Mouse (Mus musculus) small intestine, adult 2 months (tissue): ENCODE results near the gene Map2k5. TPM values are rescaled to one million over a fixed set of nuclear protein-coding genes. Genes with fewer than 3 reads are reported as not detected.

ENCODE experiments used
- H3K27ac ChIP-seq: fragments of 200-500 bp; 2 replicates; pipeline ENCODE4 v1.5.1; 2012; ENCODE audit warnings: low read depth, low read length, control low read depth, inconsistent platforms; ENCODE audit not compliant: insufficient read depth
- H3K27me3 ChIP-seq: fragments of 200-500 bp; 2 replicates; pipeline ENCODE4 v1.6.1; 2012; ENCODE audit warnings: mild to moderate bottlenecking, moderate library complexity, low read length, inconsistent platforms; ENCODE audit not compliant: control insufficient read depth, insufficient read depth
- H3K36me3 ChIP-seq: fragments of 200-500 bp; 2 replicates; pipeline ENCODE4 v1.6.1; 2012; ENCODE audit warnings: mild to moderate bottlenecking, low read length, control low read depth, inconsistent platforms; ENCODE audit not compliant: control insufficient read depth, insufficient read depth
- H3K4me1 ChIP-seq: fragments of 200-500 bp; 2 replicates; pipeline ENCODE4 v1.6.1; 2012; ENCODE audit warnings: low read length, inconsistent platforms, mixed read lengths; ENCODE audit not compliant: control insufficient read depth, insufficient read depth, insufficient read length
- H3K4me3 ChIP-seq: fragments of 200-500 bp; 2 replicates; pipeline ENCODE4 v1.5.1; 2012; ENCODE audit warnings: low read depth, mild to moderate bottlenecking, control low read depth, inconsistent platforms, low read length, moderate library complexity
- CTCF ChIP-seq: fragments of 200-500 bp; IDR thresholded peaks from 2 replicates; pipeline ENCODE4 v1.5.1; 2012; ENCODE audit warnings: low read depth, mild to moderate bottlenecking, control low read depth, inconsistent platforms, low read length, moderate library complexity, mixed read lengths; ENCODE audit not compliant: insufficient replicate concordance, insufficient read length; ENCODE audit errors: extremely low read depth
- POLR2A ChIP-seq: fragments of 200-500 bp; IDR thresholded peaks from 2 replicates; pipeline ENCODE4 v1.6.1; 2012; ENCODE audit warnings: low read depth, mild to moderate bottlenecking, control low read depth, inconsistent platforms, low read length, moderate library complexity
- WGBS: fragments of 180-500 bp; shearing (Covaris S2); methylation state at CpG from one replicate; pipeline ENCODE4 v1.1.7; 2018; 5-methylcytosine and 5-hydroxymethylcytosine counted together
- polyA plus RNA-seq: library from polyadenylated mRNA; depleted of rRNA; stranded (reverse); fragments of >200 nt; gene quantifications from 2 replicates; pipeline ENCODE4 v1.2.3, GENCODE M21; 2012

Map2k5 gene
- polyA plus RNA-seq, 1 experiment, result 26.7 TPM

DNA sequence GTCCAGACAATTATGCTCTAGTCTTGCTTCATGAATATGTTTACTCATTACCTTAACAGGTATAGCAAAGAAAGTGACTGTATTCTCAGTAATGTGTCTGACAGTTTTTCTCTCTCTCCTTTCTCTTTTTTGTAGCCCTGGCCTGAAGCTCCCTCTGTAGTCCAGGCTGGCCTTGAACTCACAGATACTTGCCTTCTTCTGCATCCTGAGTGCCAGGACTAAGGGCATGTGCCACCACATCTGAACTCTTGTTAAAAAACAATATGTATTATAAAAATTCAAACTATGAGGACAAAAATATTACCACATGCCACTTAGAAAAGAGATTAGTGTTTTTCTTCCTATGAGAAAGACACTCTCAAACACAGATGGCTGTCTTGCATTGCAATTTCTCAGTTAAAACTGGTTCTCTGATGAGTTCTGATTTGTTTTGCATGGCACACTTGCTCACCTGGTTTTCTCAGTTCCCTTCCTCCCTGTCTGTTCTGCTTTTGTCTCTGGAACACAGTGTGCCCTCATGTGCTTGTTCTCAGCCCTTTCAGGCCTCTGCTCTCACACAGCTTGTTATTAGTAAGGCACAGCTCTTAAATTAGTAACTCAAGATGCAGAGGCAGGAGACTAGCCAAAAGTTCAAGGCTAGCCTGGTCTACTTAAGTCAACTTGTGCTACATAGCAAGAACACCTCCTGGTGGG lies 129.5 kb downstream of the Map2k5 start:
- no peak overlapping the region for H3K27ac ChIP-seq
- TF ChIP-seq CTCF (no peak), POLR2A (no peak)
- H3K36me3 ChIP-seq, result peaks cover 3% of the 10 kb centered on the region; the same call in 1 of the 2 replicates
- no peak overlapping the region for H3K4me3 ChIP-seq
- H3K27me3 ChIP-seq, result no peaks in the 10 kb centered on the region
- no peaks in the 10 kb centered on the region for H3K4me1 ChIP-seq

DNA sequence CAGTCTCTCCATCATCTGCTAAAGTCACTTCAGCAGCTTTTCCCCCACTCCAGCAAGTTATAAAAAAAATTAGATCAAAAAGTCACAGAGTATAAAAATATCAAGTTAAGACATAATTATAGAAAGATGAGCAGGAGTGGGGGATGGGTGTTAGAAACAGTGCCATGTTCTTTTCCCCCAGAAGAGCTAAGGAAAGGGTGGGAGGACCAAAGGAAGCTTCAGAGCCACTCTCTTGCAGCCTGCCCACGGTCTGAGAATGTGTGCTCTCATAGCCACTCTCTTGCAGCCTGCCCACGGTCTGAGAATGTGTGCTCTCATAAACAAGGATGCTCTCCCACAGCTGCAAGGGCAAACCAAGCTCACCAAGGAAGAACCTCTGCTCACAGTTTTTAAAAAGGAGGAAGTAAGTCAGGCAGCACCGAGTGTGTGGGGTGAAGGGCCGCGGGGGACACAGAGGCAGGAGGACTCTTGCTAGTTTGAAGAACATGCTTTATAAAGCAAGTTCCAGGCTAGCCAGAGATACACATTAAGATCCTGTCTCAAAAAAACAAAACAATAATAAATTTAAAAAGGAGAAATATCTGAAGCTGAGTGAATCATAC lies 131.0 kb downstream of the Map2k5 start:
- H3K27ac ChIP-seq, result no peak overlapping the region
- TF ChIP-seq POLR2A (no peak), CTCF (no peak)
- 72% methylated on average over 5 of the region's 5 CpGs for WGBS
- no peaks in the 10 kb centered on the region for H3K27me3 ChIP-seq
- no peaks in the 10 kb centered on the region for H3K4me1 ChIP-seq
- H3K36me3 ChIP-seq, result peaks cover 1% of the 10 kb centered on the region; the same call in 1 of the 2 replicates
- no peak overlapping the region for H3K4me3 ChIP-seq

DNA sequence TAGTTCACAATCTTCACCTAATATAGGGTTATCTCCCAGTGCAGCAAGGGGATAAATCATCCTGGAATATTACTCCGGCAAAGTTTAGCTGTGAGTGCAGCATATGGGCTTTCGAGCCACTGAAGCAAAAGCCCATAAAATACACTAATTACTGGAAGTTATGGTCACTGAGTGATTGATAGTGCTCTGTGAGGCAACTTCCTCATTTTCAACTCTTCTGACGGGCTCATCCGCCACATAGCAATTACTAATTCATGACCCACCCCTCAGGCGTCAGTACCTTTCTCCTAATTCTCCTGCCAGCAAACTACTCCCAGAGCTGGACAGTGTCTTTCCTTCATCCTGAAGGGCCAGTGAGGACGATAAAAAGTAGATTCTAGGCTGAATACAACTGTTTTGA lies 135.7 kb downstream of the Map2k5 start:
- no peak for TF ChIP-seq CTCF
- no peak for TF ChIP-seq POLR2A
- 70% methylated on average over 6 of the region's 6 CpGs for WGBS
- H3K36me3 ChIP-seq, result peaks cover under 1% of the 10 kb centered on the region; the same call in 1 of the 2 replicates
- no peaks in the 10 kb centered on the region for H3K27me3 ChIP-seq
- H3K4me1 ChIP-seq, result no peaks in the 10 kb centered on the region
- H3K4me3 ChIP-seq, result no peak overlapping the region
- no peak overlapping the region for H3K27ac ChIP-seq

- WGBS, result 87% methylated on average over 8 of the region's 8 CpGs
- Histone ChIP-seq H3K27ac (no peak overlapping the region), H3K4me1 (no peaks in the 10 kb centered on the region), H3K36me3 (peaks cover 1% of the 10 kb centered on the region; the same call in 1 of the 2 replicates), H3K27me3 (no peaks in the 10 kb centered on the region), H3K4me3 (no peak overlapping the region)
- no peak for TF ChIP-seq POLR2A
- no peak for TF ChIP-seq CTCF
These were observed 136.5 kb downstream of the Map2k5 start for GRCm38 (mm10) chr9:63241241-63241640.

DNA sequence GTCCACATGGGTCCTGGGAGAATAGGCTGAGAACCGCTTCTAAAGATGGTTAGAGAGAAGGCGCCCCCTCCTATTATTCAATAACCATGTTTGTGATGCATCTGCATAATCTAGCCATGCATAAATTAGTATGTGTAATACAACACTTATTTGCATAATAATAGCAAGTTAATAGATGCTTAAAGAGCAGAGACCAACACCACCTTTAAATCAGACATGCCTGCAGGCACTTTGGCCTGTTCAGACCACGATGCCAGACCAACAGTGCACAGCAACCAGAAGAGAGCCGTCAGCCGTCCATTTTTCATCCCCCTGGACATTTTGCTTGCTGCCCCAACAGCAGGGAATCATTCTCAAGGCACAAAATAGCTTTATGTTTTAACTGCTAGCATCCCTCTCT lies 143.3 kb downstream of the Map2k5 start:
- H3K27me3 ChIP-seq, result no peaks in the 10 kb centered on the region
- H3K4me1 ChIP-seq, result no peaks in the 10 kb centered on the region
- no peak overlapping the region for H3K4me3 ChIP-seq
- WGBS, result 93% methylated on average over 5 of the region's 5 CpGs
- TF ChIP-seq POLR2A (no peak), CTCF (no peak)
- 0 out of 2 replicates have a peak, but pooled peaks cover 3% of the 10 kb centered on the region for H3K36me3 ChIP-seq
- H3K27ac ChIP-seq, result no peak overlapping the region

DNA sequence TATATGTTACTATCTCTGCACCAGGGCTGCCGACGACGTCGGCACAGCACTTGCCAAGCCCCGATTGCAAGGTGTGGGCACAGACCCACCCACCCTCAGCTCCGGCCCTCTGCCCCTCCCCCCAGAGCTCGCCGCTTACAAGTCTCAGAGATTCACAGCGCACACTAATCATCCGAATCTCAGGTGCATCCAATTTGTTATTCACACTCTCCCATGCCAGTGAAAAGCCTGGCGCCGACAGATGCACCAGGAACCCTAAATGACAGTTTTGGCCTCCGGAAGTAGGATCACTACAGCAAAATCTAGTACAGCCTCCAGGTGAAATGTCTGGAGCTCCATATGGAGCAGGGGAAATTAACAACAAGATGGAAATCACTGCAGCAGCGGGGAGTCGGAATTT lies 147.4 kb downstream of the Map2k5 start:
- WGBS, result 86% methylated on average over 15 of the region's 15 CpGs
- TF ChIP-seq POLR2A (no peak), CTCF (no peak)
- Histone ChIP-seq H3K4me3 (no peak overlapping the region), H3K27ac (no peak overlapping the region), H3K27me3 (no peaks in the 10 kb centered on the region), H3K36me3 (0 out of 2 replicates have a peak, but pooled peaks cover 2% of the 10 kb centered on the region), H3K4me1 (no peaks in the 10 kb centered on the region)

GRCm38 (mm10) chr9:63229124-63229523 lies 148.6 kb downstream of the Map2k5 start:
- no peak for TF ChIP-seq POLR2A
- TF ChIP-seq CTCF, result no peak
- Histone ChIP-seq H3K36me3 (0 out of 2 replicates have a peak, but pooled peaks cover 2% of the 10 kb centered on the region), H3K27ac (no peak overlapping the region), H3K4me1 (no peaks in the 10 kb centered on the region), H3K27me3 (no peaks in the 10 kb centered on the region), H3K4me3 (no peak overlapping the region)
- 71% methylated on average over 4 of the region's 4 CpGs for WGBS
